Mouse (Mus musculus) E14TG2a.4 (cell line): ENCODE measurements around the gene Scaf11.
A peak's percentile ranks its signal among the peaks of the same experiment; 100 is the strongest.

Experiments used
- CTCF ChIP-seq: conservative IDR thresholded peaks from 2 replicates; pipeline ENCODE4 v1.5.1; 2014; ENCODE audit warnings: low read length
- POU5F1 ChIP-seq: IDR thresholded peaks from 2 replicates; pipeline ENCODE4 v1.6.1; 2014; ENCODE audit warnings: low read length, borderline replicate concordance

GRCm38 (mm10) chr15:96434202-96434601, 26.4 kb downstream of the Scaf11 start:
- TF ChIP-seq CTCF (peak; percentile 17; the same call in 1 of the 2 replicates), POU5F1 (no peak)
